Mouse (Mus musculus) gastrocnemius, postnatal 4 days (tissue): ENCODE results near the gene Usp19. TPM values are rescaled to one million over a fixed set of nuclear protein-coding genes. Genes with fewer than 3 reads are reported as not detected.
A peak's percentile ranks its signal among the peaks of the same experiment; 100 is the strongest.

Experiments used
- DNase-seq, 2 experiments: peaks; one replicate each; pipeline ENCODE4 v3.0.0; 2021 to 2022; ENCODE audit warnings: low spot score in 2 of 2, mixed read lengths in 2 of 2
- total RNA-seq, 2 experiments: library from RNA; stranded (reverse); gene quantifications; 2 replicates each; pipeline ENCODE4 v1.2.3; 2021

The Usp19 gene
- total RNA-seq, 2 experiments from 2014 or later = 107 to 126 TPM

DNA sequence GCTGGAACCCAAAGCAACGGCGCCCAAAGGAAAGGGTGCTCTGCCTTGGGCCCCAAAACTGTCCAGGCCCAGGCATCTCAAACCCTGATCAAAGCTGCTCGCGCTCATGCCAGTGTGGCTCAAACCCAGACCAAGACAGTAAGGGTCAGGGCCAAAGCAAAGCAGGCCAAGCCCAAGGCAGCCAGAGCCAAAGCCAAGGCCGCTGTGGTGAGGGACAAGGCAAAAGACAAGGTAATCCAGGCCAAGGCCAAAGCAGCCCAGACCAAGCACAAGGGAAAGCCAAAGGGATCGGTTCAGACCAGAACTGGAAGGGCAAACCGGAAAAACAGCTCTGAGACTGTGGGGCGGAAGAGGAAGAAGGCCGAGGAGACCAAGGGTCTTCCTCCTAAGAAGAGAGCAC lies 26.7 kb upstream of the Usp19 start:
- no peak for DNase-seq

- DNase-seq = no peak
Measured at GRCm38 (mm10) chr9:108466219-108466618, 24.2 kb upstream of the Usp19 start.

DNA sequence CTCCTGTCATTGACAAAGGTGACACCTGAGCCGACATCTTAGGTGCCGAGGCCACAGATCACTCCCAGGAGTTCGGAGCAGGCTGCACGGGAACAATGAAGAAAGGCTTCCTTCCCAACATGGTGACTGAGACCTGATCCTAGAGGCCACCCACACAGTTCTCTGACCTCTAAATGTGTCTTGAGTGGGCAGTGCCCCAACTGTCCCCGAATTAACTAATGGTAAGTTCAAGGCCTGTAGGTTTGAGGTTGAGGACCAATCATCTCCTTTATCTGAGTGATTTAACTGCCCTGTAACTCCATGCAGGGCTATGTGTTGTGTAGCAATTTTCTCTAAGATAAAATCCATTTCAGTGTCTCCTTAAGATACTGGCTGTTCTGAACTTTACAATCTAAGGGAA lies 21.0 kb upstream of the Usp19 start:
- no peak for DNase-seq

GRCm38 (mm10) chr9:108469845-108470244 lies 20.6 kb upstream of the Usp19 start:
- DNase-seq = no peak

GRCm38 (mm10) chr9:108474528-108474927 lies 15.9 kb upstream of the Usp19 start:
- no peak for DNase-seq

DNA sequence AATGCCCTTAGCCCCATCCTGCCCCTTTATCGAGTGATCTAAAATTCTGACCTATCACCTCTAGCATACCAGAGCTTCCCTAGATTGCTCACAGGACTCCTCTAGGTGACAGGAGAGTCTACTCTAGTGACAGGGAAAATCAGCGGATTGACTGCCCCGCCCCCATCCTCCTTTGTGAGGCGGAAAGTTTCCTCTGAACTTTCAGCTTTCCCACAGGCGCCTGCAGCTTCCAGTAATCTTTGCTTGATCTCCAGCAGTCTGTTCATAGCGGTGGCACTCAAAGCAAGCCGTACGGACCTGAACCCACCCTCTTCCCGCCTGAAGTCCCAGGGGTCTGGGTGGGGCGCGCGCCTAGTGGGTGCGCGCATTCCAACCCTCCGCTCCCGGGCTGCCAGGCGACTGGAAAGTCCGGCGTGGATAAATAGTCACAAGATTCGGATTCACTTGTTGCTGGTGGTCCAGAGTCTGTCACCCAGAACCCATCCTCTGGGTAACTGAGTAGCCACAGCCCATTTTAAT lies 11.7 kb upstream of the Usp19 start:
- peak; percentile 80 to 89 for DNase-seq

- peak in 1 of 2 experiments; percentile 33 for DNase-seq
Measured at GRCm38 (mm10) chr9:108479241-108479640, 11.2 kb upstream of the Usp19 start.

DNA sequence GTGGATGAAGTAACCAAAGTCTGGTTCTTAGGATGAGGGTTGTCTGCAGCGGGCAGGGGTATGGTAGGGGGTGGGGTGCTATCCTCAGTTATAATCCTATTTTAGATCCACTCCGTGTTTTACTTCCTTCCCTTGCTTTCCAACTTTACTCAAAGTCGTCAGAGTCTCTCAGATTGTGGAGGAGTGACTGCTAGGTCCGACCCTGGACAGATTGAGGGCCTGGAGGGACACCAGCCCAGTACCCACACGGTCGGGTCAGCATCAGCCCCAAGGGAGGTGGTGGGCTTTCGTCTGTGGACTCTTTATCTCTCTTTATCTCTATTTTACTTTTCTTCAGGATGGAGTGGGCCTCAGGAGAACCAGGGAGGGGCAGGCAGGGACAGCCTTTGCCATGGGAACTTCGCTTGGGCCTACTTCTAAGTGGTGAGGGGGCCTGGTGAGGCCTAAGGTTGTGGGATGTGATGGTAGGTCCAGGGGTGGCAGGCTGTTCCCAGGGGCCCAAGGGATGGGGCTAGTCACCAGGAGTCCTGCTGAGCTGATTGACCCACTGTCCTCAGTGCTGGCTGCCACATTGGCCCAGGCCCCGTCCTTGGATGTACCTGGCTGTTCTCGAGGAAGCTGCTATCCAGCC lies 10.6 kb upstream of the Usp19 start, which contains the start of gene Lamb2:
Lamb2 (plus strand) TSS at position 16 of the 631 bp plus-strand sequence.
- peak in 1 of 2 experiments; percentile 35 for DNase-seq

DNA sequence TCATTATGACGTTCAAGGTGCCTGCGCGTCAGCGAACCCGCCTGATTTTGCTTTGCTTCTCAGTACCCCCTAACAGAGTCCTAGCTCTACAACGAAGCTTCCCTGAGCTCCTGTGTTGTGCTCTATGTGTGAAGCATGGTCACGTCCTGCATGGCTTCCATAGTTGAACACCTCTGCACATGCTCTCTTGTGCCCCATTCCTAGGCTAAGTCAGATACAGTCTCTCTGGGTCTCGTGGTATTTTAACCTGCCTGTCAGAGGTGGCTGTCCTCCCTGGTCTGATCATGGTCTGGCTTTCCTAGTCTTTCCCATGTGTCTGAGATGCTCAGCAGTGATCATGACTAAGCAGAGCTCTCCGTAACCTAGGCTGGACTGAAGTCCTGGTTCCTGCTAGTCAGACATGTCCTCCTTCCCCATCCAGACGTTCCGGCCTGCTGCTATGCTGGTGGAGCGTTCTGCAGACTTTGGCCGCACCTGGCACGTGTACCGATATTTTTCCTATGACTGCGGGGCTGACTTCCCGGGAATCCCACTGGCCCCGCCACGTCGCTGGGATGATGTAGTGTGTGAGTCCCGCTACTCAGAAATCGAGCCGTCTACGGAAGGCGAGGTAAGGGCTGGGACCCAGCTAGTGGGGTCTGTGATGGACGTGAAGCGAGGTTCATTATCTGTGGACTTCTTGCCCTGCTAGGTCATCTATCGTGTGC lies 9.4 kb upstream of the Usp19 start:
- no peak for DNase-seq

GRCm38 (mm10) chr9:108481520-108482210 lies 8.7 kb upstream of the Usp19 start:
- no peak for DNase-seq

DNA sequence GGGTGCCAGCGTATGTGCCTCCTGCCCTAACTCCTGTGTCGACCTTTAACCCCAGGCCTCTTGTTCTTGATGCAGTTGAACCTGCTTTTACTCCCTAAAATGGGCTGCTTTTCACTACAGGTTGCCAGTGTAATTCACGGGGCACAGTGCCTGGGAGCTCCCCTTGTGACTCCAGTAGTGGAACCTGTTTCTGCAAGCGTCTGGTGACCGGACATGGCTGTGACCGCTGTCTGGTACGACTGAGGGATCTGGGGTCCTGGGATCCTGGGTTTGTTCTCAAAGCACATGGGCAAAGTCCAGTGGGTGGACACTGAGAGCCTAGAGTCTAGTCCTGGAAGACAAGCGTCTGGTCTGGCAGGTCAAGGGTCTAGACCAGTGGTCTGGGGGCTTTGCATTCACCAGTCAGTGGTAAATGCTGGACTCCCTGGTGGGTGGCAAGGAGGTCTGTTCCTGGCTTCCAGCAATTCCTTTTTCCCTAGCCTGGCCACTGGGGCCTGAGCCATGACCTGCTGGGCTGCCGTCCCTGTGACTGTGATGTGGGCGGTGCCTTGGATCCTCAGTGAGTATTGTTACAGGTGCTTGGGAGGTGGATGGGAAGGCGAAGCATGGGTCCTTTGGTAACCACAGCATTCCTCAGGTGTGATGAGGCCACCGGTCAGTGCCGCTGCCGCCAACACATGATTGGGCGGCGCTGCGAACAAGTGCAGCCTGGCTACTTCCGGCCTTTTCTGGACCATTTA lies 7.2 kb upstream of the Usp19 start:
- no peak for DNase-seq

GRCm38 (mm10) chr9:108484021-108484420 lies 6.4 kb upstream of the Usp19 start:
- no peak for DNase-seq

GRCm38 (mm10) chr9:108485301-108485875 lies 5.0 kb upstream of the Usp19 start:
- no peak for DNase-seq

DNA sequence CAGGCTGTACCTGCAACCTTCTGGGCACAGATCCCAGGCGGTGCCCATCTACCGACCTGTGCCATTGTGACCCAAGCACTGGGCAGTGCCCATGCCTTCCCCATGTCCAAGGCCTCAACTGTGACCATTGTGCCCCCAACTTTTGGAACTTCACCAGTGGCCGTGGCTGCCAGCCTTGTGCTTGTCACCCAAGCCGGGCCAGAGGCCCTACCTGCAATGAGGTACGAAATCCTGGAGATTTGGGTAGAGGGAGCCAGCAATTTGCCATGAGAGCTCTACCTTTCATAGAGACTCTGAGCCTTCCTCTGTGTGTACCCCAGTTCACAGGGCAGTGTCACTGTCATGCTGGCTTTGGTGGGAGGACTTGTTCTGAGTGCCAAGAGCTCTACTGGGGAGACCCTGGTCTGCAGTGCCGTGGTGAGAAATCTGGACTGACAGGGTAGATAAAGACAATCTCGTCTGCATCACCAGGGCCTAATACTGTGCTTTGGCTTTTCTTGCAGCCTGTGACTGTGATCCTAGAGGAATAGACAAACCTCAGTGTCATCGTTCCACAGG lies 3.4 kb upstream of the Usp19 start:
- no peak for DNase-seq

- no peak for DNase-seq
Measured at GRCm38 (mm10) chr9:108488403-108488802, 2.0 kb upstream of the Usp19 start.

DNA sequence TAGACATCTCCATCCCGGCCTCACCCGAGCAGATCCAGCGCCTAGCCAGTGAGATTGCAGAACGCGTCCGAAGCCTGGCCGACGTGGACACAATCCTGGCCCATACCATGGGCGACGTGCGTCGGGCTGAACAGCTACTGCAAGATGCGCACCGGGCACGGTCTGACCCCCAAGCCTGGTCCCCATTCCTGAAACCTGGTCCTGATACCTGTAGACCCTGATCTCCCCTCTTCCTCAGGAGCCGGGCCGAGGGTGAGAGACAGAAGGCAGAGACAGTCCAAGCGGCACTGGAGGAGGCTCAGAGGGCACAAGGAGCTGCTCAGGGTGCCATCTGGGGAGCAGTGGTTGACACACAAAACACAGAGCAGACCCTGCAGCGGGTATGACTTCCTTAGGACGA lies 1.2 kb upstream of the Usp19 start:
- DNase-seq = no peak

DNA sequence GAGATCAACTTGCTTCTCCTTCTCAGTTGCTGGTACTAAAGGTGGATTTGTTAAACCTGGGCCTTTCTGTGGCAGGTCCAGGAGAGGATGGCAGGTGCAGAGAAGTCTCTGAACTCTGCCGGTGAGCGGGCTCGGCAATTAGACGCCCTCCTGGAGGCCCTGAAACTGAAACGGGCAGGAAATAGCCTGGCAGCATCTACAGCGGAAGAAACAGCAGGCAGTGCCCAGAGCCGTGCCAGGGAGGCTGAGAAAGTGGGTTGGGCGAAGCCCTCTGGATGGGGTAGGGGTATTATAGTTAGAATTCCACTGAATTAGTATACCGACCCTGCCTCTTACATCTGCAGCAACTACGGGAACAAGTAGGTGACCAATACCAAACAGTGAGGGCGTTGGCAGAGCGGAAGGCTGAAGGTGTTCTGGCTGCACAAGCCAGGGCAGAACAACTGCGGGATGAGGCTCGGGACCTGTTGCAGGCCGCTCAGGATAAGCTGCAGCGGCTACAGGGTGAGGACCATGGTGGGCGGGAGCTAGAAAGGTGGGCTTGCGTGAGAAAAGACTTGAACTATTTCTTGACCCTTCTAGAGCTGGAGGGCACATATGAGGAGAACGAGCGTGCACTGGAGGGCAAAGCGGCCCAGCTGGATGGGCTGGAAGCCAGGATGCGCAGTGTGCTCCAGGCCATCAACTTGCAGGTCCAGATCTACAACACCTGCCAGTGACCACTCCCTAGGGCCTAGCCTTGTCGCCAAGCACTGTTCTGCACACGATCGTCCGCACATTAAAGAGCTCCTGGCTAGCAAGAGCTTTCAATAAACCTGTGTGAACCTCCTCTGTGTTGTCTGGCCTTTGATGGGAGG lies 472 bp upstream of the Usp19 start:
- DNase-seq = no peak

DNA sequence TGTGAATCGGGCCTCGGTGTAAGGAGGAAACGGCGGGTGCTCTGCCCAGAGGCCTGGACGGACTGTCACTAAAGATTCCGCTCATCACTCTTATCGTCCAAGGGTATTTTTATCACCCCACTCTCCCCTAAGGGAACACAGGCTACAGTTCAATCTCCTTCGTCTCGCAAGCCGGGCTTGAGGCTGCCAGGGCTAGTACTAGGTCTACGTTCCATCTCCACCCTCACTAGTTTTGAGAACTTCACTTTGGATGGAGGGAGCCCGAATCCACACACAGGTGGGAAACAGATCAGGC lies 831 bp downstream of the Usp19 start:
- no peak for DNase-seq

DNA sequence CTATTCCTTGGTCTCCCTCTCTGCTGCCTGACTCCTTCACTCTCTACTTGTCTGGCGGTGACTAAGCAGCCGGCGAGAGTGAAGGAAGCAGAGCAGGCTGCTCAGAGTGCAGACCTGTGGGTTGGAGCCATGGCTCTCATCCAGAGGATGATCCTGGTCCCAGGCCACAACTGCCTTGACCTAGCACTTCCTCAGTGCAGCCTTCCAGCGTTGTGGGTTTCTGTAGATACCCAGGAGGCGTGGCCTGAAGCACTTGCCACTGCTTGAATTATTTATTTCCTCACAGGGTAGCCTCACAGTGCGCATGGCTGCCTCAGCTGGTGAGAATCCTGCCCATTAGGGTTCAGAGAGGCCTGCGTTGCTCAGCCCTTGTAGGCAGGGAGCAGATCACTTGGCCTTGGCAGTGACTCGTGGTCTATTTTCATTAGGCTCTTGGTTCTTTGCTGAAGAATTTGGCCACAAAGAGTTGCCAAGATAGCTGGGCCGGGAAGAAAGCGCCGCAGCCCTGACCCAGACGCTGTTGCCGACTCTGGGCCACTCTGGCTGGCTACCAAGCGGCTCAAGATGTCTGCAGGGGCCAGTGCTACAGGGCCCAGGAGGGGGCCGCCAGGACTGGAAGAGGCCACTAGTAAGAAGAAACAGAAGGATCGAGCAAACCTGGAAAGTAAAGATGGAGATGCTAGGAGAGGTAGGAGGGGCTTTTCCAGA lies 1.8 kb downstream of the Usp19 start:
- DNase-seq = no peak
